In genomic region chr10:78315145-78315544, GRCm38 (mm10) we compare ENCODE assay signal across 30 mouse cellular contexts. TPM values are rescaled to one million over a fixed set of nuclear protein-coding genes. Genes with fewer than 3 reads are reported as not detected.
A peak's percentile ranks its signal among the peaks of the same experiment; 100 is the strongest.
DNase-seq lines count a peak whose midpoint lies in the region; ATAC-seq and TF ChIP-seq lines count a peak whose summit lies in the region.
"Had no signal": no experiment of that assay in that cellular context is flagged by ENCODE, and none has a peak within 500 bp of the region (broad histone marks: within the 10 kb centered on the region; RNA-seq: fewer than 3 reads in every experiment).

No protein-coding gene starts in this region.

- 0 out of 2 replicates have a peak overlapping the region, but pooled peaks have one; percentile 18 for H3K27ac ChIP-seq in cerebellum, adult 2 months (ENCODE audit: insufficient read depth, low read length)
- peak overlapping the region; percentile 60; the same call in 1 of the 2 replicates for H3K27ac ChIP-seq in kidney, adult 2 months (ENCODE audit: insufficient read depth, low read depth, low read length)
- H3K27ac ChIP-seq: embryonic facial prominence, embryonic 13.5 days; hindbrain, embryonic 12.5 days; hindbrain, postnatal 0 days; liver, embryonic 14.5 days; macrophage had no signal

- WGBS in cerebellum, adult 2 months: 74% methylated on average over 1 of the region's 1 CpGs
- WGBS in kidney, adult 2 months: 69% methylated on average over 1 of the region's 1 CpGs

- peaks cover 70% of the 10 kb centered on the region for H3K4me1 ChIP-seq in cerebellum, adult 2 months (ENCODE audit: control insufficient read depth, insufficient read depth, low read length)
- peaks cover 3% of the 10 kb centered on the region; the same call in 1 of the 2 replicates for H3K4me1 ChIP-seq in kidney, adult 2 months (ENCODE audit: control insufficient read depth, insufficient read depth, low read length)
- H3K4me1 ChIP-seq in megakaryocyte, embryonic 14.5 days: peaks cover 100% of the 10 kb centered on the region
- H3K4me1 ChIP-seq: hindbrain, embryonic 12.5 days had no signal

- H3K27me3 ChIP-seq in cerebellum, adult 2 months (ENCODE audit: control insufficient read depth, insufficient read depth, low read length): no peaks in the 10 kb centered on the region
- no peaks in the 10 kb centered on the region for H3K27me3 ChIP-seq in kidney, adult 2 months (replicated peaks; ENCODE audit: control insufficient read depth, insufficient read depth, low read length)
- no peaks in the 10 kb centered on the region for H3K27me3 ChIP-seq in megakaryocyte, embryonic 14.5 days (replicated peaks)
- H3K27me3 ChIP-seq: CH12.LX; embryonic facial prominence, embryonic 13.5 days; hindbrain, embryonic 12.5 days had no signal

- TF ChIP-seq CTCF in cerebellum, adult 2 months (IDR thresholded peaks at IDR 0.05; ENCODE audit: borderline replicate concordance, insufficient read depth, low read depth, low read length): no peak
- TF ChIP-seq CTCF in kidney, adult 2 months (conservative IDR thresholded peaks at IDR 0.05; ENCODE audit: insufficient read depth, insufficient read length, low read depth, low read length): no peak

- H3K4me3 ChIP-seq in cerebellum, adult 2 months (replicated peaks; ENCODE audit: insufficient read depth, low read depth, low read length): no peak overlapping the region
- no peak overlapping the region for H3K4me3 ChIP-seq in kidney, adult 2 months (ENCODE audit: insufficient read depth, low read depth, low read length)
- peak overlapping the region; percentile 57 for H3K4me3 ChIP-seq in megakaryocyte, embryonic 14.5 days (replicated peaks)
- H3K4me3 ChIP-seq: embryonic facial prominence, embryonic 13.5 days; erythroblast, embryonic 14.5 days; heart, embryonic 10.5 days; hindbrain, embryonic 12.5 days had no signal

- no peaks in the 10 kb centered on the region for H3K36me3 ChIP-seq in kidney, adult 2 months (ENCODE audit: control insufficient read depth, insufficient read depth, low read length)
- peaks cover 77% of the 10 kb centered on the region for H3K36me3 ChIP-seq in megakaryocyte, embryonic 14.5 days (replicated peaks; ENCODE audit: low read length)
- H3K36me3 ChIP-seq: heart, embryonic 10.5 days; hindbrain, embryonic 12.5 days had no signal

- H3K9me3 ChIP-seq in megakaryocyte, embryonic 14.5 days: no peaks in the 10 kb centered on the region
- H3K9me3 ChIP-seq: embryonic facial prominence, embryonic 13.5 days; heart, embryonic 10.5 days; hindbrain, embryonic 12.5 days had no signal

- ATAC-seq in megakaryocyte, adult 5-6 weeks (ENCODE audit: poor library complexity, severe bottlenecking): no peak
- peak; percentile 39; the same call in 1 of the 2 replicates for ATAC-seq in common myeloid progenitor, adult 5-6 weeks (replicated peaks; ENCODE audit: low read depth, poor library complexity, severe bottlenecking)
- ATAC-seq: forebrain, postnatal 0 days; hindbrain, postnatal 0 days had no signal

- DNase-seq in cerebellum, adult 2 months: no peak
- DNase-seq in cerebellum, adult 9-10 months: no peak
- no peak for DNase-seq in kidney, adult 2 months
- no peak for DNase-seq in kidney, postnatal 4 days
- DNase-seq in spleen, postnatal 10 days (ENCODE audit: low spot score in 2 of 2): no peak
- DNase-seq: adrenal gland, adult 8-10 months; cerebellum, adult 8-10 months; cerebellum, postnatal 36 days; embryo, embryonic 11 days; forebrain, postnatal 0 days; gastrocnemius, postnatal 10 days; heart, postnatal 36 days; kidney, adult 11 months; kidney, postnatal 36 days; lung, adult 2 months; lung, postnatal 10 days; right cerebral cortex, postnatal 4 days; thymus, adult 18-20 months; thymus, postnatal 25 days had no signal

- TF ChIP-seq POLR2A in cerebellum, adult 2 months (IDR thresholded peaks at IDR 0.05; ENCODE audit: borderline replicate concordance, insufficient read depth, low read length): no peak
- TF ChIP-seq POLR2A in kidney, adult 2 months (IDR thresholded peaks at IDR 0.05; ENCODE audit: low read depth, low read length): no peak

RNA-seq across cellular contexts. Expression of gene Agpat3, which starts 37.1 kb away (rescaled TPM):
- 246 and 256 TPM in 2 replicates for polyA plus RNA-seq in cerebellum, adult 2 months (2012; rRNA removed)
- 460 and 530 TPM in 2 replicates for polyA plus RNA-seq in kidney, adult 2 months (2012; rRNA removed)
- 205 and 237 TPM in 2 replicates for polyA plus RNA-seq in megakaryocyte, embryonic 14.5 days (2012; ENCODE audit: insufficient read depth, low replicate concordance)
- 1.8 and 2.4 TPM in 2 replicates for total RNA-seq in megakaryocyte, adult 5-6 weeks (2015)
- total RNA-seq in megakaryocyte, adult 5-6 weeks (2017): 2.8 and 5.2 TPM in 2 replicates
- 8.2 and 12.7 TPM in 2 replicates for total RNA-seq in common myeloid progenitor, adult 5-6 weeks (2017)
